Mouse (Mus musculus) c-Kit-positive CD71-positive TER-119-positive erythroid progenitor cells, embryonic 14.5 days (primary cell): ENCODE measurements at regions not wholly inside any gene's neighbourhood (a gene's known extent, or its start where the extent isn't known, plus 50 kb on each side); places are given as distances from the start of the nearest gene placed in this dataset.

Experiments used
- DNase-seq: peaks from one replicate; pipeline ENCODE4 v3.0.0-alpha.2; 2013; ENCODE audit warnings: low spot score

GRCm38 (mm10) chr14:123081016-123081714 is 97.3 kb upstream of the Tmtc4 start:
- DNase-seq, result peak; percentile 24

GRCm38 (mm10) chr14:123079733-123080132 is 95.9 kb upstream of the Tmtc4 start:
- DNase-seq, result no peak

GRCm38 (mm10) chr14:123078804-123079203 is 95.0 kb upstream of the Tmtc4 start:
- DNase-seq, result no peak

- DNase-seq, result no peak
Observed at GRCm38 (mm10) chr14:123066344-123066743, 82.5 kb upstream of the Tmtc4 start.

DNA sequence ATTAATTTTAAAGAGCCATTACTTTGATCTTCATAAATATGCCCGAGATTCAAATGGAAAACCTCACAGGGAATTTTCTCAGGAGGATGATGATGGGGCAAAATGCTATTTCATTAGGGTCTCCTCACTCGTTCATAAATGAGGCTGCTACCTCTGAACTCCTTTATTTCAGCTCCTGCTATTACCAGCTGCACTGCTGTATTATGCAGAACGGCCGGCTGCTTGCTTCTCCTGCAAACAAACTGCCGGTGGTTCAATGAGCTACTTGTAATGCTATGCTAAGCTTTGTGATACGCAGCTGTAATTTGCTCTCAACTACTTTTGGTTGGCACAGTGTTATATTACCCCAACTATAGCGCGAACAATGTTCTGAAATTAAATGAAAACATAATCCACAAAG is 81.7 kb upstream of the Tmtc4 start:
- DNase-seq, result no peak

- DNase-seq, result no peak
Observed at GRCm38 (mm10) chr14:123065136-123065535, 81.3 kb upstream of the Tmtc4 start.

DNA sequence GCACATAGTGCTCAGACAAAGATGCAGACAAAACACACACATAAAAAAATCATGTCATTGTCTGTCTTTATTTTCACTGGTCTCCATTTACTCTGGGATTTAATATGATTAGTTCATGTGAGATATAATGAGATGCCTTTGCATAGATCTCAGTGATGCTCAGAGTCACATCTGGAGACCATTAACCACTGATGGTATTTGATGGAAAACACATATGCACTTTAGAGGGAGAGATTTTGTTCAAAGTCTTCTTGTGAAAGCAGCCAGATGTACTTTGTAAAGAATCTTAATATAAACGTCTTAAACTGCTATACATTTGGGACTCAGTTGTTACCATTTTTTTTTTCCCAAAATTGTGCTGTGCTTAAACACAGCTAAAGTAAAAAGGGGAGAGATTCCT is 79.1 kb upstream of the Tmtc4 start:
- no peak for DNase-seq

- no peak for DNase-seq
Observed at GRCm38 (mm10) chr14:123056976-123057375, 73.1 kb upstream of the Tmtc4 start.

GRCm38 (mm10) chr14:123048451-123048850 is 64.6 kb upstream of the Tmtc4 start:
- DNase-seq, result no peak

- no peak for DNase-seq
Observed at GRCm38 (mm10) chr14:123040046-123040445, 56.2 kb upstream of the Tmtc4 start.

DNA sequence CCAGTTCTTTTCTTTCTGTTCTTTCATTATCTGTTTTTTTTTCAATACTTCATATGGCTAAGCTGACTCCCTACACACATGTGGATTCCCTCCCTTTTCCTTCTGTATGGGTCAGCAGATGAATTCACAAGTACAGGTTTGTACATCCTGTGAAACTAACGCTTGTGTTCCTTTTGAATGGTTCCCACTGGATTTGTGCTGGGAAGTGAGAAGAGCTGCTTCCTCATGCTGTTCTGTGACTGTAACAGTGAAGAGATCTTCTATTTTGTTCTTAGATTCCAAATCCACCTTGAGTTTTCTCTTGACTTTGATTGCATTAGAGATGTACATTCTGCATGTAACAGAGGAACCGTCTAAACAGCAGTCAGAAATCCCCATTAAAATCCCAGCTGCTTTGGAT is 53.6 kb upstream of the Tmtc4 start:
- no peak for DNase-seq
